Mouse (Mus musculus) gonadal fat pad, adult 2 months (tissue): ENCODE results near the gene Polr2l. TPM values are rescaled to one million over a fixed set of nuclear protein-coding genes. Genes with fewer than 3 reads are reported as not detected.
"Not testable (repeated sequence)": the region's sequence is repeated elsewhere in the genome, so short reads cannot be mapped to it uniquely, and the experiment has no call there.

Source experiments
- DNase-seq: peaks from one replicate; pipeline ENCODE4 v3.0.0-alpha.2; 2012; ENCODE audit warnings: low read depth
- polyA plus RNA-seq: library from polyadenylated mRNA; depleted of rRNA; stranded (reverse); fragments of >200 nt; gene quantifications from 2 replicates; pipeline ENCODE4 v1.2.3, GENCODE M21; 2012

Gene Polr2l
- polyA plus RNA-seq, 1 experiment = 82.9 TPM

DNA sequence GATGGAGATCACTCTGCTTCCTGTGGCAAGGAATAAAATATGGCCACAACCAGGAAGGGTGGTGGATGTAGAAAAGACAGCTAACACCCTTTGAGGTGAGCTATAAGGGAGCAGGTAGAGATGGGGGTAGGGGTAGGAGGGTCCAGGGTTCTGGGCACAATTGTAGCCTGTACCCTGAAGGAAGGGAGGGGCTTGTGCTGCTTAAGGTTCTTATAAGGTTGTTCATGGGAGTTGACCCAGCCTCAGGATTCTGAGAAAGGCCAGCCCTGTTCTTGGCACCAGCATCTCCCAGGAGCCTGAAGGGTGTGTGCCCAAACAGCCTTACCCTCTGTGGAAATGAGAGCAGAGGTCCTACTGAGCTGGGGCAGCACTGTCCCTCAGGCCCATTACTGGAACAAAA is 23.0 kb downstream of the Polr2l start:
- DNase-seq = no peak

DNA sequence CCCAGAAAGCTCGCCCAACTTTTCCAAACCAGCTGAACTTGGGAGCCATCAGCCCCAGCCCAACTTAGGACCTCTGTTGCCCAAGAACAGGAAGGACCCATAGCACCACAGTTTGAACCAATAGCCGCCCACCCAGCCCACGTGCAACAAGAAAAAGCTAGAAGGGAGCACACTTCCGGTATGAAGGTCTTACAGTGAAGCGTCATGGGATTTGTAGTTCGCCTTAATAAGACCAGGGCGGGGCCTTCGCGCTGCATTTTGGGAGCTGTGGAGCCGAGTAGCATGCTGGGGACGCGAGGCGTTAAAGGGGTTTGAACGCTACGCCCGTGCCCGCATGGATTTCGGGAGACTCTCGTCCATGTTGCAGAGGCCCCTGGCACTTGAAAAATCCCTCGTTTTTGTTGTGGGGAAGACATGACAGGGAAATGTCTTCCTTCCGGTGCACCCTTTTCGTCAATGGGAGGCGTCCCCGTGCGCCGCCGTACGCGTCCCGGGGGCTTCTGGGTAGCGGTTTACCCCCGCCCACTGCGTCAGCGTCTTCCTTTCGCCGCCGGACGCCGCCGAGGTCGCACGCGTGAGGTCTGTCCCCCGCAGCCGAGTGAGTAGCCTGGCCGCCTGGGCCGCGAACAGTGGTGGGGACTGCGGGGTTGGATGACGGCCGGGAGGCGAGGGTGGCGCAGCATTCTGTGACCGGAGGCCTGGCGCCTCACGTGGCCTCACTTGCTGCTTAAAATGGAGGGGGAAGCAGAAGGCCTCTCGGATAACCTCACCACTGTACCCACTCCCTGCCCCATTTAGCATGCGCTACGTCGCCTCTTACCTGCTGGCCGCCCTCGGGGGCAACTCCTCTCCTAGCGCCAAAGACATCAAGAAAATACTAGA is 27.6 kb downstream of the Polr2l start, which contains the start of gene Rplp2:
Rplp2 (plus strand) TSS at position 261 of the 882 bp plus-strand sequence.
- DNase-seq = no peak

DNA sequence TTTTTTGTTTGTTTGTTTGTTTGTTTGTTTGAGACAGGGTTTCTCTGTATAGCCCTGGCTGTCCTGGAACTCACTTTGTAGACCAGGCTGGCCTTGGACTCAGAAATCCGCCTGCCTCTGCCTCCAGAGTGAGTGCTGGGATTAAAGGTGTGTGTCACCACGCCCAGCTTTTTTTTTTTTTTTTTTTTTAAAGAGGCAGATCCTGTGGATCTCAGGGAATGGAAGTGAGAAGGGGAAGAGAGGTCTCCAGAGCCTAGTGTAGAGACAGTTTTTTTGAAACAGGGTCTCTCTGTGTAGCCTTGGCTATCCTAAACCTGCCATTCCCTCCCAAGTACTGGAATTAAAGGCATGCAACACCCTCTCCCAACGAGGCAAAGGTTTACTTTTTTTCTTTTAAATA is 28.6 kb downstream of the Polr2l start:
- DNase-seq = not testable (repeated sequence)

DNA sequence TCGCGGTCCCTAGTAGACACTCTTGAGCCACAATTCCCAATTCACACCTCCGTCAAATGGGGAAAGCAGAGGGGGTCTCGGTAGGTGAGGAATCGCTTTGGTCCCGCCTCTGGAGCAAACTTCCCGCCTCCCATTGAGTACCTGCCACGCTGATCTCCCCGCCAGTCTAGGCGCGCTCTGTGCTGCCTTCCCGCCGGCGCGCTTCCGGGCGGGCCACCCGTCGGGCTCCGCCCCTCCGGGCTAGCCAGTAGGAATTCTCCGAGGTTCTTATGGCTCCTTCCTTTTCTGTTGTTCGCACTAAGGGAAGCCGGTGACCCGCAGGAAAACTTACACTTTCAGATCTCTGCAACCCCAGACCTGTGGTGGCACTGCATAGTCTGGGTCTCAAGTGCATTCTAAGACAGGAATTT is 31.1 kb downstream of the Polr2l start, which contains the start of gene Pidd1:
Pidd1 (minus strand) TSS at position 198 of the 410 bp plus-strand sequence.
- no peak for DNase-seq

DNA sequence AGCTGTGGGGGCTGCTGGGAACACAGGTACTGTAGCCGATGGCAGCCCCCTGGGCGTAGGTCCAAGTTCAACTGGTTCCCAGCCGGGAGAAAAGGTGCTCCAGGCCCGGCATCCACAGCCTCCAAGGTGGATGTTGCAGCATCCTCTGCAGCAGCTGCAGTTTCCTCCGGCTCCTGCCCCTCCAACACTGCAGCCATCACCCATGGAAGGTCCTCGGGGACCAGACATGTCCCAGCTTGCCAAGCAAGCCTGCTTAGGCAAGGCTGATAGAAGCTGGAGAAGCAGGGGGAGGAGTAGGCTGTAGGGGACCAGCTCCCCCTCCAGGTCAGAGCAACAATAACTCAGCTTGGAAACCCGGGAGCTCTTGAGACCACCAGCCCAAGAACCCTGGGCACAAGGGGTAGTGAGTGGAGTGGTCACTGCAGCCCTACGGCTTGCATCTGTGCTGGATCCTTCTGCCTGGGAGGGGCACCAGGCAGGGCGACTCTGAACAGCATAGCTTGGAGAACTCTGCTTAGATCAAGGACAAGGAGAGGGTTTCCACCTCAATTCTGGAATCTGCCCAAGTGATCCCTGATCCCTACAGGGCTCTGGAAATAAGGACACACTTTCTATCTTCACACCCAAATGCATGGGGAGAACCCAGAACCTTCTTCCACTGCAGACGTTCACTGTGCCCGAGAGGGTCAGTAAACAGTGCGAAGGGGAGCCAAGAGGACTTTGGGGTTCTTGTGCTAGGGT is 31.7 kb downstream of the Polr2l start:
- no peak for DNase-seq

DNA sequence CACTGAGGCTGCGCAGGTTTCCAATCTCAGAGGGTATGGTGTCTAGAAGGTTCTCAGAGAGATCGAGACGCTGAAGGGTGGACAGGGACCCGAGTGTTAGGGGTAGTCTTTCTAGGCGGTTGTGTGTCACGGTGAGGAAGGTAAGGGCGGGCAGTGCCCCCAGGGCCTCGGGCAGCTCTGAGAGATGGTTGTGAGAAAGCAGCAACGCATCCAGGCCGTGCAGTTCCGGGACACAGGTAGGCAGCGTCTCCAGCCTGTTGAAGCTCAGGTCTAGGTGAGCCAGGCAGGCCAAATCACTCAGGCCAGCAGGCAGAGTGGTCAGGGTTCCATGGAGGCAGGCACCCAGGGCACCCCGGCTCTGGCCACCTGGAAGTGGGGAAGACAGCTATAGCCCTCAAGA is 32.7 kb downstream of the Polr2l start:
- DNase-seq = no peak

DNA sequence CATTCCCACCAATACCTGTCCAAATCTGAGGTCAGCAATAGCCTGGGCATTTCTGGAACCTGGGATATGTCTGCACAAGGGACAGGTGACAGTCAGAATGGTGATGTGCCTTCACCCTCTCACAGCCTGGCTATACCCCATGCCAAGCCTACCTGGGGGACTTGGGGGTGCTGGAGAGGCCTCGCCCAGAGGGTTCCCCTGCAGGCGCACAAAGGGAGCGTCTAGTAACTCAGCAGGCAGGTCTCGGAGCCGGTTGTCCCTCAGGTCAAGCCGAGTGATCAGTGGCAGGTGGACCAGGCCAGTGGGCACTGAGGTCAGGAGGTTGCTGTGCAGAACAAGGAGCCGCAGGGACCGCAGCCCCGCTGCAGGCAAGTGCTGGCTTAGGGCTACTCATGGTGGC is 33.5 kb downstream of the Polr2l start:
- DNase-seq = no peak

DNA sequence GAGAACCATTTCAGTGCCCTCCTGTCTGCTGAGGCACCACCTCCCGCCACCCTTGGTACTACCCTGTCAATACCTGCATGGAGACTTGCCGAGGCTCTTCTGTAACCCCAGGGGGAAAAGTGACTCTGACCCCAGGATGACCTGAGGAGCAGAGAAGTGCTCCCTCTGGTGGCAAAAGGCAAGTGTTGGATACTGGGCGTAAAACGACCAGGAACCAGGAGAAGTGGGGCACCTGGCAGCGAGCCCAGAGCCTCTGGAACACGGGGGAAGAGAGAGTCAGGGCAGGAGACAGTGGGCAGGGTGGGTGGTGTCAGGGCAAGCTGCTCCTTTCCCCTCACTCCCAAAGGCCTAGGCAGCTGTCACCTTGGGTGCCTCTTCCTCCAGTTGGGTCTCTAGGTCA is 34.3 kb downstream of the Polr2l start:
- DNase-seq = no peak

DNA sequence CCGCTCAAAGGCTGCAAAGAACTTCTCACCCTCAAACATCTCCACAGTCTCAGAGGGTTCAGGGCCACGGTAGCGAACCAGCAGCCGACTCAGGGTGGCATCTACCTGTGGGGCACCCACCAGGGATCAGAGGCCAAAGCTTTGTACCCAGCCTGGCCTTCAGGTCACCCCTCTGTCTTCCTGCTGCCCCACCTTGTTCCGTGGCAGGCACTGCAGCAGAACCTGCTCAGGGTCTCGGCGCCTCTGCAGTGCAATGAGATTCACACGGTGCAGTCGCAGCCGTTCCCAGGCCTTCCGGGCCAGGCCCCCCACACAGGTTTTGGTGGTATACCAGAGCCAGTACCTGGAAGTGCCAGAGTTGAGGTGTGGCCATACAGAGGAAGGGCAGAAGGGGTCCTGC is 35.1 kb downstream of the Polr2l start:
- DNase-seq = no peak

DNA sequence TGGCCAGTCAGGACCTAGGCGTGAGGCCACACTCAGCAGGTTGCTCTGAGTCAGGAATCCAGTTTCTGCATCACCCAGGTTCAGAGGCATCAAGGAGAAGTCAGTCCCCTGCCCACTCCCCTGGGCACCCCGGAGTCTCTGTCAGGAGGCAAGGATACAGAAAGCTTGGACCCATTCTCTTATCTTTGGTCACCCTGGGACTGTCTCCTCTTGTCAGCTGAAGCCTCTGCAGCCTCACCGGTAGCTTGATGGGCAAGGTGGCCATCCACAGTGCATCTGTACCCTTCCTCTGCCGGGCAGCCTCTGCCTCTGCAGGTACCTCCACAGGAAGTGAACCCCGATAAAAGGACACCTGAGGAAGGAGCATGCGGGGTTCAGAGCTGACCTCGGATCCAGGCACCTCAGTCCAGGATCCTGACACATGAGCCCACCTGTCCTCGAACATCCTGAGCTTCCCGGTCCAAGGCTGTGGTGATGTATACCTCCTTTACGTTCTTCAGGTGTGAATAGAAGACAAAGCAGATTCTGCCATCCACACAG is 35.7 kb downstream of the Polr2l start:
- no peak for DNase-seq

DNA sequence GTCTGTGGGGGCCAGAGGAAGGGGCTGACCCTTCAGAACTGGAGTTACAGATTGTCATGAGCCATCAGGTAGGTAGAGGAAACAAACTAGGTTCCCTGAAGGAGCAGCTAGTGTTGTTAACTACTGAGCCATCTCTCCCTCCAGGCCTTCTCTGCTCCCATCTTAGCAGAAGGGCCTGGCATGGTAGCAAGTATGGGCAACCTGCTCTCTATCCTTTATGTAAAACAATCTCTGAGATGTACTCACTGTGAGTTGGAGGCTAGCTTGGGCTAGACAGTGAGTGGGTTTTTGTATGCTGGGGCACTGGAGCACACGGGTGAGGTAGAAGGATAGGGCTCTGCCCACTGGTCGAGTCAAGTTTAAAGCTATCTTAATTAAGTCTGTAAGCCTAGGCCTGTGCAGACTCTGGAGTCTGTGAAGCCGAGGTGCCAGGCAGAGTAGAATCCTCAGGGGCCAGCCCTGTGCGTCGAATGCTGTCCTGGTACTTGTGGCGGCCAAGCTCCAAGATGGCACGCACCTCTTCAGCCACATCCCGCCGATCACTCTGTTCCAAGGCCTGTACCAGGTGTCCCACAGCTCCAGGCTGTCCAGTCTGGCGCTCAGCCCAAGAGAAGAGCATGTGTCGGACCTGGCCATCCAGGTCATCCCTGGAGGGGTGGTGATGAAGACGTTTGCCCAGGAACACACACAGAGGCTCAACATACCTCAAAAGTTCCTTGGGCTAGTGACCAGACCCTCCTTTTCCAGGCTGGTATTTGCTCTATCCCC is 36.5 kb downstream of the Polr2l start:
- DNase-seq = no peak

DNA sequence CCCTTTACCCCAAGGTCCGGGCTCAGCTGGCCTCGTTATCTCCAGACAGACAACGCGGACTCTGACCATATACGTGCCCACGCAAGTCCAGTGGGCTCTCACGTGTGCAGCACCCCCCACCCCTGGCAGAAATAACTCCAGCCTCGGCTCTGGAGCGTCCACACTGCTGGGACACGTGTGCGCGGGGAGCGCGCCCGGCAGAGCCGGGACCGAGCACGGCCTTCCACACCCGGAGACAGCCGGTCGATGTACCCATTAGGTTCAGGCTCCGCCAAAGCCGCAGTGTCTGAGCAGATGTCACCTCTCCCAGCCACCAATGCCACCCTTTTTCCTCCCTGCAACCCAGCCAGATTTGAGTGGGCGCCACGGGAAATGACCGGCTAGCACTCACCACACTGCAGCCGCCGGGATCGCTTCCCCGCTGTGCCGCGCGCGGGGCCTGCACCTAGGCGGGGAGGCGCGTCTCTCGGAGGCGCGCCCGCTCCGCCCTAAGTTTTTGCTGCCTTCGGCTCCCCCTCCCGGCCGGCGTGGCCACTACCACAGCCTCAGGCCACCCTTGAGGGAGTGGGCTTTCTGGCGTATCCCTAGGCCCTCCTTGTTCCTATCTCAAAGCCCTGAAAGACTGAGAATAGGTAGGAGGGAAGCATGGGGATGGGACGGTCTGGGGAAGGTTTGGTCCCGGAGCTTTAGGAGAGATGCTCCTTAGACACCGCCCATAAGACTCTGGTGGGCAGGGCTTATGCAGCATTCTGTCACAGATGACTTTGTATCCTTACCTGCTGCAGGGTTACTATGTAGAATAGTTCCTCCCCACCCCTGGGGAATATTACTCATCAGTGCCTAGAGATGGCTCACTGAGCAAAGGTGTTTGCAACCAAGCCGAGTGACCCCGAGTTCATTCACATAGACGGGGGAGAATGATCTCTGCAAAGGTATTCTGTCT is 37.5 kb downstream of the Polr2l start, which contains the start of gene Slc25a22:
Slc25a22 (minus strand) TSS at position 715 of the 943 bp plus-strand sequence.
- no peak for DNase-seq

DNA sequence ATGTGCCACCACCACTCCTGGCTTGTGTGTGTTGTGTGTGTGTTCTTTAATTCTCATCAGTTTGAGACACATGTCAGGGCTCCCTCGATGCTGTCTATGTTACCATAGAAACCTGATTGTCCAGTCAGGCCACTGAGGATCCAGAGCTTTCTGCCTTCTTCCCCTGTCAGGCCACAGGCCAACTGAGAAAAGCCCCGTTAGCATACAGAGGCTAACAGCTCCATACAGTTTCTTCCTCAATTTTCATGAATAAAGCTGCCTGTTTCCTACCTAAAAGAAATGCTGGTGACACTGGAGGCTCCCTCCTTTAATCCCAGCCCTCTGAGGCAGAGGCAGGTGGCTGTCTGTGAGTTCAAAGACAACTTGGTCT is 38.4 kb downstream of the Polr2l start:
- no peak for DNase-seq

DNA sequence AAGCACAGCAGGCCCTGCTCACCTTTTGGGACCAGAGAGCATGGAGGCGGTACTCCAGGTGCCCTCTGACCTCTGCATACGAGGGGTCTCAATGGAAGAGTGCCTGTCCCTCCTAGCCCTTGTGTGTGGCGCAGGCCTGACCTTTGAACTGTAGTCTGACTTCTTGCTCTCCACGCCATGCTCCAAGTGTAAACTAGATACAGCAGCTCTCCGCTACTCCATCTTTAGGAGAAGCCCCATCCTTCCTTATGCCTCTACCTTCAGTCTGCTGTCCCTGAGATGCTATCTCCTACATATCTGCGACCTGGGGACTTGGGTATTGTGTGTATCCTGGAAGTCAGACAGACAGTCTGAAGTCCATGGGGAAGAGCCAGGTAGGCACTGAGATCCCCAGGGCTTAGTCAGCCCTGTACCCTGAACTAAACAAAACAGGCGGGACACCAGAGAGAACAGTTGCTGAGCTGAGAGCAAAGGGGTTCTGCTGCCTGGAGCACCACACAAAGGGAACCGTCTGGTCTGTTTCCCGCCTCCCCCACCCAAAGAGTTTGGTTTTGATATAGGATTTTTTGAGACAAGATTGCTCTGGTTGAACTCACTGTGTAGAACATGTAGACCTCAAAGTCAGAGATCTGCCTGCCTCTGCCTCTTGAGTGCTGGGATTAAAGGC is 38.9 kb downstream of the Polr2l start:
- no peak for DNase-seq

DNA sequence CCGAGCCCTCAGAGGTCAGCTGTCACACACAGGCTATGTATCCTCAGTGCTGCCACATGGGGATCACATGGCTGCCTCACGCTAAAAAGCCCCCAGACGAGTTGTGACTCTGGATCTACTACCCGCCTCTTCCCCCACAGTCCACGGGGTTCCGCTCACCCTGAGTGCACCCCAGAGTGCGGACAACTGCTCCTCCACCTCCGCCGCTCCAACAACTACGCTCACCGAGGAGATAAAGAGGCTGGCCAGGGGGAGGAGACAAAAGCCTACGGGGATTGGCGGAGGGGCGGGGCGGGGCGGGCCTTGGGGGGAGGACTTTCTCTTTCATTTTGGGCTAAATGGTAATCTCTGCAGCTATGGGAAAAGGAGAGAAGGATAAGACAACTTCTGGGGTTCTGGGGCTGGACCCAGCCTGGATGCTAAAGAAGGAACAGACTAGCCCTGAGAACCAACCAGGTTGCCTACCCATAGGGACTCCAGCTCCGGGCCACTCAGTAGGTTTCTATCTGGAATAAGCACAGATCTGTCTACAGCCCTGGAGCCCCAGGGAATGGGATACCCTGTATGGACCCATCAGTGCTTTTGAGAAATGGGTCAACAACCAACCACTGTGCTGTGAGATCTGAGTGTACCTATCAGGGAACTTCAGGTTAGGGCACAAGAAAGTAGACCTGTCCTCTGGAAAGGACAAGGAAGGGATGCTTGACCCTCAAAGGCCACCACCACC is 39.6 kb downstream of the Polr2l start:
- DNase-seq = no peak

DNA sequence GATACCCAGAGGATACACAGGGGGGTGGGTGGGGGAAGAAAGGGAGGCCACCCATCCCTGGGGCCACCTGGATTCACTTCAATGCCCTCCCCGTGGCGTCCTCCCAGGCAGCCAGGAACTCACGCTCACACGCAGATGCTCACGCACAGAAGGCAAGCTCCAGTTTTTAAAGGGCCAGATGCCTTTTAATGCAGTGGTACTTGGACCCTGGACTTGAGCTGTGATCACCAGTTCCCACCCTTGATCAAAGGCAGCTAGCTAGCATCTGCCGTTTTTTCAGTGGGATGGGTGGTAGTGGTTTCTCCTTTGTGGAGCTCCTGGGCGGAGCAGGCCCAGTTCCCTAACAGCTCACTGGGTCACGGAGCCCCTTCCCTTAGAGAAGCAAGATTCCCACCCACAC is 40.5 kb downstream of the Polr2l start:
- DNase-seq = no peak

DNA sequence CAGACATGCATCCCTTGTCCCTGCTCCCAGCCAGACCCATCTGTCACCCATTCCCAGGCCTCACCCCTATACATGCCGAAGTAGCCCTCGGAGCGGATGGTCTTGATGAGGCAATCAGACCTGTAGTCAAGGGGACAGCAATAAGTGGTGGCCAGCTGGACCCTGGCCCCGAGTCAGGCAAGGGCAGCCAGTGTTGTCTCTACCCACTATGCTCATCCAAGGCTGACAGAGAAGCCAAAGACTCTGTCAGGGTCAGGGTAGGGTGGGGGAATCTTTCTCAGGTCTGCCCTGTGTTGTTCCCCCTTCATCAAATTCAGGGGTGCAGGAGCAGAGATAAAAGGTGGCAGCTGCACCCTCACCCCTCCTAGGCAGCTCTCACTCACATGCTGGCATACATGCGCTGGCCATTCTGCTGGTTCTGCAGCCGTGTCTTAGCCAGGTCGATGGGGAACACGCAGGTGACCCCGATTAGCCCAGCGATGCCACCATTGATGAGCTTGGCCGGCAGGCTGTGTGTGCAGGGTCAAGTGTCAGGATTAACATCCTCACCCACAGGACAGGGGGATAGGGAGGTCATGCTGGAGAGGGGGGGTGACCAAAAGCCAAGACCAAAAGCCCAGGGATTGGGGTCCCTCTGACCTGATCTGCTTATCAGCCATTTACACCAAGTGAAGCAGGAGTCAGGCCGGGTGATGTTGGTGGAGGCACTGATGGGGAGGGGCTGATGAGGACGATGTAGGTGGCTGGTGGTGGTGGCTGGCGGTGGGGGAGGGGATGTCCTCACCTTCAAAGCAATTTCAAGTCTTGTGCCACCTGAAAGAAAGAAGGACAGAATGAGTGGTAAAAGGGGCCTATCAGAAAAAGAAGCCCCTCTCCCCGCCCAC is 41.2 kb downstream of the Polr2l start:
- no peak for DNase-seq

DNA sequence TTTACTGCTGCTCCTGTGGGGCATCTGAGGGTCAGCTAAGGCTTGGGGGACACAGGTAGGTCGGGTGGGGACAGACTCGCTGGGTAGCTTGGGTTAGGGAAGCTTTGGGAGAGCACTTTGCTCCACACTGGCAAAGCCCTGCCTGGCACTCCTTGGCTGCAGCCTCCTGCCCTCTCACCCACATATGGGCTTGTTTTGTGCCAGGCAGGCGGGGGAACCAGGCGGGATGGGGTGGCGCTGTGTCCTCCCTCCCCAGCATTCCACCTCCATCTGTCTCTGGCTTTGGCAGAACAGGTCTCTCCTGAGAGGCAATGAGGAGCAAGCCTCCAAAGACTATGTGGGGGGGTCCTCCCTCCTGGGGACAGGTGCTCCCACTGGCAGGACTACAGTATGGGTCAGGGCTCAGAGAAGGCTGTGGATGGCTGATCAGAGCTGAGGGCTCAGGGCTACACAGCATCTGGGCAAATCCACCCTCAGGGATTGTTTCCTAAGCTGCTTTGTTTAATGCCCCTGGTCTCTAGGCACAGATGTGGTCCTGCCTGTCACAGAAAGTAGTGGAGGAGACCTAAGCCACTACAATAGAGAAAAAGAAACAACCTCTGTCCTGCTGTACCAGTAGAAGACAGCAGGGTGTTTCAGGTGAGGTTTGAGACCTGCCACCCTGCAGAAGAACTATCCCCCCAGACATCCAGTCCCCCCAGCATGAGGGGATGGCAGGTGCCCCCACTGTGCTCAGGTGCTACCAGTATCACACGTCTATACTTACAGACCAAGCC is 42.0 kb downstream of the Polr2l start:
- no peak for DNase-seq
